Mouse (Mus musculus): Measurements from ENCODE around the gene Gm28051. TPM values are rescaled to one million over a fixed set of nuclear protein-coding genes. Genes with fewer than 3 reads are reported as not detected.

Gene Gm28051
- polyA plus RNA-seq, 1 experiment = 0.26 TPM

DNA sequence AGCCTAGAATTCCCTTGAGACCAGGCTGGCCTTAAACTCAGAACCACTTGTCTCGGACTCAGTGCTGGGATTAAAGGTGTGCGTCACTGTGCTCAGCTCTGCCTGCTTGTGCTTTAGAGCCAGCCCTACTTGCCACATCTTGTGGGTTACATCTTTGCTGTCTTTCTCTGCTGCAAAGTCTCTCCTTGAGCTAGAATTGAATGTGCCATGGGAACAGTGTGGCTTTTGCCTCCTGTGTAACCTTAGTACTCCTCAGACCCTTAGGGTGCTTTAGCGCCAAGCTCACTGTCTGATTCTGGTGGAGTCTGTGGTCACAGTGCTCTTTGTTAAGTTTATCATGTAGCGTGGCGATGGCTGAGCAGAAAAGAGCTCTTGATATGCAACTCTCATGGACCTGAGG is 15.1 kb upstream of the Gm28051 start:
- Histone ChIP-seq H3ac (ENCODE audit: control insufficient read depth, insufficient read length) (no peak overlapping the region), H3K36me3 (ENCODE audit: control insufficient read depth, insufficient read depth) (peaks cover 14% of the 10 kb centered on the region), H3K4me3 (no peak overlapping the region), H3K4me2 (ENCODE audit: low read depth) (no peak overlapping the region), H3K27me3 (ENCODE audit: control insufficient read depth, insufficient read depth, insufficient read length) (no peaks in the 10 kb centered on the region), H3K79me2 (ENCODE audit: control insufficient read depth, insufficient read depth) (no peaks in the 10 kb centered on the region)
- TF ChIP-seq TCF12 (IDR thresholded peaks at IDR 0.05; ENCODE audit: insufficient read depth, poor library complexity, severe bottlenecking) (no peak), REST (IDR thresholded peaks at IDR 0.05; ENCODE audit: insufficient read depth, insufficient read length) (no peak), TCF3 (IDR thresholded peaks at IDR 0.05; ENCODE audit: insufficient read length, low read depth) (no peak), MYOG (IDR thresholded peaks at IDR 0.05; ENCODE audit: control insufficient read depth in 1 of 3, insufficient read depth in 1 of 3, insufficient read length in 2 of 3, low read depth in 2 of 3) (no peak), E2F4 (IDR thresholded peaks at IDR 0.05; ENCODE audit: insufficient read depth) (no peak), POLR2AphosphoS2 (IDR thresholded peaks at IDR 0.05; ENCODE audit: insufficient read length, low read depth) (no peak), MYOD1 (IDR thresholded peaks at IDR 0.05; ENCODE audit: control insufficient read depth in 1 of 3, insufficient read length in 2 of 3, low read depth in 2 of 3) (no peak), SRF (IDR thresholded peaks at IDR 0.05; ENCODE audit: control insufficient read depth, insufficient read length, low read depth) (no peak), POLR2A (IDR thresholded peaks at IDR 0.05; ENCODE audit: insufficient read length, low read depth) (no peak), MAX (IDR thresholded peaks at IDR 0.05; ENCODE audit: low read depth) (no peak), USF1 (IDR thresholded peaks at IDR 0.05; ENCODE audit: low read depth) (no peak), CEBPB (IDR thresholded peaks at IDR 0.05; ENCODE audit: insufficient read depth, poor library complexity, severe bottlenecking) (no peak)

DNA sequence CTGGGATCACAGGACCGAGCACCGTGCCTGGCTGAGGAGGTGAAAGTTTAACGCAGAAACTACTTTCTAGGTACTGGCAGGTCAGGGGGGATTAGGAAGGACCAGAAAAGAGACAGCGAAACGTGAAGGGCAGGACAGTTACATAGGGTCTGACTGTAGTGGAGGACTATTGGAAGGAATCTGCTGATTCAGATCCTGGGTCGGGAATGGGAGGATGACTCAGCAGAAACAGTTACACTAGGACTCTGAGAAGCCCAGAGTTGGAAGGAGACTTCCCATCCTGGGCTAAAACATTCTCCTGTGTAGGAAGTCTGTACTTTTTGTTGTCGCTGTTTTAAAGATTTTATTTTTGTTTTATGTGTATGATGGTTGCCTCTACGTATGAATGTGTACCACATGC is 14.0 kb upstream of the Gm28051 start:
- H3K79me2 ChIP-seq (ENCODE audit: control insufficient read depth, insufficient read depth) = no peaks in the 10 kb centered on the region
- H3ac ChIP-seq (ENCODE audit: control insufficient read depth, insufficient read length) = no peak overlapping the region
- no peaks in the 10 kb centered on the region for H3K27me3 ChIP-seq (ENCODE audit: control insufficient read depth, insufficient read depth, insufficient read length)
- TF ChIP-seq TCF12 (IDR thresholded peaks at IDR 0.05; ENCODE audit: insufficient read depth, poor library complexity, severe bottlenecking) = no peak
- TF ChIP-seq MYOD1 (IDR thresholded peaks at IDR 0.05; ENCODE audit: control insufficient read depth in 1 of 3, insufficient read length in 2 of 3, low read depth in 2 of 3) = no peak
- no peak overlapping the region for H3K4me2 ChIP-seq (ENCODE audit: low read depth)
- no peak overlapping the region for H3K4me3 ChIP-seq
- H3K36me3 ChIP-seq (ENCODE audit: control insufficient read depth, insufficient read depth) = peaks cover 17% of the 10 kb centered on the region

DNA sequence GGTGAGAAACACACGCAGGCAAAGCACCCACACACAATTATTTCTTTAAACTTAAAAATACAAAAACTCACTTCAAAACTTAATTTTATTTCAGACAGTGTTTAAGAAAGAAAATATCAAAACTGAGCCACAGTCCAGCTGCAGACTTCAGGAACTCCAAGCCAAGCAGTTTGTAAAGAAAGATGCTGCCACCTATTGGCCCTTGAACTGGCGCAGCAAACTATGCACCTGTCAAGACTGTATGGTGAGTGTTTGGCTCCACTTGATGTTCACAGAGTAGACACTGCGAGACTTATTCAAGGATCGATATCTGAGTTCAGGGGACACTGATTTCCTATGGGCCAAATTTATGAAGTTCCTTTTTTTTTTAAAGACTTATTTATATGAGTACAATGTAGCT is 11.4 kb upstream of the Gm28051 start:
- TF ChIP-seq POLR2AphosphoS2 (IDR thresholded peaks at IDR 0.05; ENCODE audit: insufficient read length, low read depth) (no peak), TCF12 (IDR thresholded peaks at IDR 0.05; ENCODE audit: insufficient read depth, poor library complexity, severe bottlenecking) (no peak), E2F4 (IDR thresholded peaks at IDR 0.05; ENCODE audit: insufficient read depth) (no peak), MAX (IDR thresholded peaks at IDR 0.05; ENCODE audit: low read depth) (no peak), MYOD1 (IDR thresholded peaks at IDR 0.05; ENCODE audit: control insufficient read depth in 1 of 3, insufficient read length in 2 of 3, low read depth in 2 of 3) (no peak), MYOG (IDR thresholded peaks at IDR 0.05; ENCODE audit: control insufficient read depth in 1 of 3, insufficient read depth in 1 of 3, insufficient read length in 2 of 3, low read depth in 2 of 3) (no peak), CEBPB (IDR thresholded peaks at IDR 0.05; ENCODE audit: insufficient read depth, poor library complexity, severe bottlenecking) (no peak), POLR2A (IDR thresholded peaks at IDR 0.05; ENCODE audit: insufficient read length, low read depth) (no peak), REST (IDR thresholded peaks at IDR 0.05; ENCODE audit: insufficient read depth, insufficient read length) (no peak), SRF (IDR thresholded peaks at IDR 0.05; ENCODE audit: control insufficient read depth, insufficient read length, low read depth) (no peak), USF1 (IDR thresholded peaks at IDR 0.05; ENCODE audit: low read depth) (no peak), TCF3 (IDR thresholded peaks at IDR 0.05; ENCODE audit: insufficient read length, low read depth) (no peak)
- Histone ChIP-seq H3K4me2 (ENCODE audit: low read depth) (no peak overlapping the region), H3K27me3 (ENCODE audit: control insufficient read depth, insufficient read depth, insufficient read length) (no peaks in the 10 kb centered on the region), H3K79me2 (ENCODE audit: control insufficient read depth, insufficient read depth) (no peaks in the 10 kb centered on the region), H3K4me3 (no peak overlapping the region), H3ac (ENCODE audit: control insufficient read depth, insufficient read length) (no peak overlapping the region), H3K36me3 (ENCODE audit: control insufficient read depth, insufficient read depth) (peaks cover 25% of the 10 kb centered on the region)

DNA sequence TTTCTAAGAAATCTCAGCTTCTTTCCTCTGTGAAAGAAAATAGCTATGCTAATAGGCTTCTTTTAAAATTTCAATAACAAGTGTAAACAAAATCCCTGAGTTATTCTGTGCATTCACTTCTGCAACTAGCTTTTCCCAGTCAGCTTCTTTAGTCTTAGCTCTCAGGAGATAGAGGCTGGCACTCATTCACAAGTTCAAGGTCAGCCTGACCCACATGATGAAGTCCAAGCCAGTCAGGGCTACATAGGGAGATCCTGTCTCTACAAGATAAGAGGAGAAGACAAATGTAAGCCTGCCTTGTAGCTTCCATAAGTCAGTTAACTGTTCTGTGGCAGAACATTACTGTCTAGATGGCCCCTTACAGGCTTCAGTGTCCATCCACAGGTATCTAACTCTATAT is 6.1 kb upstream of the Gm28051 start:
- Histone ChIP-seq H3ac (ENCODE audit: control insufficient read depth, insufficient read length) (no peak overlapping the region), H3K4me3 (no peak overlapping the region), H3K27me3 (ENCODE audit: control insufficient read depth, insufficient read depth, insufficient read length) (no peaks in the 10 kb centered on the region), H3K36me3 (ENCODE audit: control insufficient read depth, insufficient read depth) (peaks cover 12% of the 10 kb centered on the region), H3K79me2 (ENCODE audit: control insufficient read depth, insufficient read depth) (peaks cover 17% of the 10 kb centered on the region), H3K4me2 (ENCODE audit: low read depth) (no peak overlapping the region)
- TF ChIP-seq TCF12 (IDR thresholded peaks at IDR 0.05; ENCODE audit: insufficient read depth, poor library complexity, severe bottlenecking) = no peak
- no peak for TF ChIP-seq CEBPB (IDR thresholded peaks at IDR 0.05; ENCODE audit: insufficient read depth, poor library complexity, severe bottlenecking)

DNA sequence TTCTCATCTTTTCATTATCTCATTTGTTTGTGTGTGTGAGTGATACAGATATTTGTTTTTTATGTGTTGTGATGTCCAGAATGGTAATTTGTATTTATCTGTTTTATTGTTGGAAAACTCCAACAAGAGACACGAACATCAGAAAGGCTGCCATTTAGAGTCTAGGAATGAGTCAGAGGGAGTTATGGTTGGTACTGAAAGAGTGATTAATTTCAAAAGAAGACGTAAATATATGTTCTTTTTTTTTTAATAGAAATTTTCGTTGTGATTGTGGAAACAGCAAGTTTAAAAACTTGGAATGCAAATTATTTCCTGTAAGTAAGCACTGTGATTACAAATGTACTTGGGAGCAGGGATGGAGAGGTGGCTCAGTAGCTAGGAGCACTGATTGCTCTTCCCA is 4.1 kb upstream of the Gm28051 start:
- TF ChIP-seq CEBPB (IDR thresholded peaks at IDR 0.05; ENCODE audit: insufficient read depth, poor library complexity, severe bottlenecking) (no peak), MYOG (IDR thresholded peaks at IDR 0.05; ENCODE audit: control insufficient read depth in 1 of 3, insufficient read depth in 1 of 3, insufficient read length in 2 of 3, low read depth in 2 of 3) (no peak)
- Histone ChIP-seq H3K4me3 (no peak overlapping the region), H3K79me2 (ENCODE audit: control insufficient read depth, insufficient read depth) (peaks cover 29% of the 10 kb centered on the region), H3K36me3 (ENCODE audit: control insufficient read depth, insufficient read depth) (peaks cover 8% of the 10 kb centered on the region), H3ac (ENCODE audit: control insufficient read depth, insufficient read length) (no peak overlapping the region), H3K4me2 (ENCODE audit: low read depth) (no peak overlapping the region), H3K27me3 (ENCODE audit: control insufficient read depth, insufficient read depth, insufficient read length) (no peaks in the 10 kb centered on the region)

Data from myocyte (in vitro differentiated cells).